Mouse (Mus musculus) forebrain, embryonic 11.5 days (tissue): ENCODE measurements around the gene Slc2a6. TPM values are rescaled to one million over a fixed set of nuclear protein-coding genes. Genes with fewer than 3 reads are reported as not detected.

Experiments
- ATAC-seq: fragments of 200-750 bp; cut with Nextera tagmentation; replicated peaks from 2 replicates; pipeline ENCODE4 v1.8.0; 2017; ENCODE audit warnings: moderate TSS enrichment; ENCODE audit not compliant: low FRiP score
- DNase-seq: peaks from one replicate; pipeline ENCODE4 v3.0.0-alpha.2; 2017; ENCODE audit warnings: low spot score
- H3K27ac ChIP-seq: fragments of 300-500 bp; sonication (generic); 2 replicates; pipeline ENCODE4 v1.5.1; 2014; ENCODE audit warnings: low read depth, low read length
- H3K27me3 ChIP-seq: fragments of 300-500 bp; sonication (generic); 2 replicates; pipeline ENCODE4 v1.6.1; 2014; ENCODE audit warnings: mild to moderate bottlenecking, low read length, mixed read lengths; ENCODE audit not compliant: control insufficient read depth, insufficient read depth
- H3K36me3 ChIP-seq: fragments of 300-500 bp; sonication (generic); 2 replicates; pipeline ENCODE4 v1.6.1; 2014; ENCODE audit warnings: mild to moderate bottlenecking, low read length, moderate library complexity, mixed read lengths; ENCODE audit not compliant: control insufficient read depth, insufficient read depth
- H3K4me1 ChIP-seq: fragments of 300-500 bp; sonication (generic); replicated peaks from 2 replicates; pipeline ENCODE4 v1.6.1; 2014; ENCODE audit warnings: low read length, mixed read lengths; ENCODE audit not compliant: control insufficient read depth, insufficient read depth
- H3K4me2 ChIP-seq: fragments of 300-500 bp; sonication (generic); 2 replicates; pipeline ENCODE4 v1.6.1; 2014; ENCODE audit warnings: low read depth, mild to moderate bottlenecking, low read length, moderate library complexity, mixed read lengths; ENCODE audit not compliant: severe bottlenecking
- H3K4me3 ChIP-seq: fragments of 300-500 bp; sonication (generic); 2 replicates; pipeline ENCODE4 v1.5.1; 2014; ENCODE audit warnings: low read depth, low read length
- H3K9ac ChIP-seq: fragments of 300-500 bp; sonication (generic); 2 replicates; pipeline ENCODE4 v1.6.1; 2014; ENCODE audit warnings: low read length
- H3K9me3 ChIP-seq: fragments of 300-500 bp; sonication (generic); 2 replicates; pipeline ENCODE4 v1.6.1; 2016; ENCODE audit warnings: low read length, mixed read lengths; ENCODE audit not compliant: control insufficient read depth
- WGBS: fragments of 180-500 bp; shearing (Covaris S2); extraction: QIAGEN DNeasy Blood & Tissue Kit; methylation state at CpG from one replicate; pipeline ENCODE4 v1.1.7; 2014; 5-methylcytosine and 5-hydroxymethylcytosine counted together
- polyA plus RNA-seq: library from polyadenylated mRNA; unstranded; fragments of >200 nt; fragmentation: Nextera tagmentation; extraction: Ambion mirVana; gene quantifications from 2 replicates; pipeline ENCODE4 v1.2.1, GENCODE M21; 2014

The Slc2a6 gene
- polyA plus RNA-seq, 1 experiment from 2014 or later = 1.3 TPM

DNA sequence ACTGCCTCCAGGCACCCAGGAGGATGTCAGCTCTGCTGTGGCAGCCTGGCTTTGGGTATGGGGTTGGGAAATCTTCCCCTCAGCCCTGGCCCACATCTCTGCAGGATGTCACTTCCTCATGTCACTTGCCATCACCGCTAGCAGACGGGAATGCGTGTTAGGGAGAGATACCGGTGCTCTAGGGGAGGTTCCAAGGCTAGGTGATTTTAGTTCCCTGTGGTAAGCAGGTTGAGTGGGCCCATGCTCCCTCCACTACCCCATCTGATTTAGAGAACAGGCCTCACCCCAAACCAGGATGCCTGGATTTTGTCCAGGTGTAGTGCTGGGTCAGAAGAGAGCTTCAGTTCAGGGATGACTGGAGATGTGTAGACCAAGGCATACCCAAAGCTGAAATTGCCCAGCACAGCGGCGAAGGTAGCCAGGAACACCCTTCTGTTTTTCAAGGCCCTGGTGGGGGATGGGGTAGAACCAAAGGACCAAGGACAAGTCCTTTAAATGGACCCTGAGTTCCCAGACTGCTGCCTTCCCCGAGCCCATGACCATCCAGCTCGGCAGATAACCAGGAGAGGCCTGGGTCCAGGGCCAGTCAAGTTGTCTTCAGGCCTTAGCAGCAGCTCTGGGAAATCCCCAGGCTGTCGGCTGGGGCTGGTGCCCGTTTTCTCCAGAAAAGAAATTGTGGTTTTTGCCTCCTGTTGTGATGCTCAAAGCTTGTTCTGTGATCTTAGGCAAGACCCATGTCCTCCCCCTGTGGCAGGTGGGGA is 761 bp downstream of the Slc2a6 start:
- H3K36me3 ChIP-seq = no peaks in the 10 kb centered on the region
- H3K9ac ChIP-seq = no peak overlapping the region
- H3K27ac ChIP-seq = no peak overlapping the region
- ATAC-seq (no peak), DNase-seq (no peak)
- 0 out of 2 replicates have a peak, but pooled peaks cover 2% of the 10 kb centered on the region for H3K4me1 ChIP-seq
- H3K4me3 ChIP-seq = peak overlapping the region; percentile 22
- peak overlapping the region; percentile 56 for H3K4me2 ChIP-seq
- WGBS = 72% methylated on average over 10 of the region's 10 CpGs
- no peaks in the 10 kb centered on the region for H3K27me3 ChIP-seq
- H3K9me3 ChIP-seq = no peaks in the 10 kb centered on the region

DNA sequence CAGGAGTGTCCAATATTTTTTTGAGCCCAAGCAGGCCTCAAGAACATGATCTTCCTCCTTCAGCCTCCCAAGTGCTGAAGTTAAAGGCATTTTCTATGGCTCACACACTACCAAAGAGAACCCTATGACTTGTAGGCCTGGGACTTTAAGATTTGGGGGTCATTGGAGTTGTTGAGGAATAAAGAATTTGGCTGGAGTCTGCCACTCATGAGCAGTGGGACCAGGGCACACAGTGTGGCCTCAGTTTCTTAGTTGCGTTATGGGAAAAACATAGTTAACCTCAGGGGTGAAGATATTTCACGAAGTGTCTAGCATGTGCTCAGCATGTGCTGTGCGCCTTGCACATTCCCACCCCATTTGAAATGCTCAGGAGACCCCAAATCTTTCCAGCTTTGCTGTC is 1.5 kb downstream of the Slc2a6 start:
- H3K9me3 ChIP-seq = no peaks in the 10 kb centered on the region
- H3K27me3 ChIP-seq = no peaks in the 10 kb centered on the region
- no peak for DNase-seq
- ATAC-seq = no peak
- H3K9ac ChIP-seq = no peak overlapping the region
- H3K36me3 ChIP-seq = no peaks in the 10 kb centered on the region
- no peak overlapping the region for H3K4me2 ChIP-seq
- H3K27ac ChIP-seq = no peak overlapping the region
- H3K4me3 ChIP-seq = no peak overlapping the region
- 0 out of 2 replicates have a peak, but pooled peaks cover 2% of the 10 kb centered on the region for H3K4me1 ChIP-seq
- WGBS = 94% methylated on average over 3 of the region's 3 CpGs

GRCm38 (mm10) chr2:27025545-27025944 is 2.3 kb downstream of the Slc2a6 start:
- H3K4me3 ChIP-seq = no peak overlapping the region
- H3K36me3 ChIP-seq = no peaks in the 10 kb centered on the region
- no peak overlapping the region for H3K4me2 ChIP-seq
- H3K9me3 ChIP-seq = no peaks in the 10 kb centered on the region
- no peak for DNase-seq
- H3K4me1 ChIP-seq = 0 out of 2 replicates have a peak, but pooled peaks cover 2% of the 10 kb centered on the region
- ATAC-seq = no peak
- H3K9ac ChIP-seq = no peak overlapping the region
- H3K27me3 ChIP-seq = no peaks in the 10 kb centered on the region
- no peak overlapping the region for H3K27ac ChIP-seq
- 85% methylated on average over 3 of the region's 3 CpGs for WGBS

DNA sequence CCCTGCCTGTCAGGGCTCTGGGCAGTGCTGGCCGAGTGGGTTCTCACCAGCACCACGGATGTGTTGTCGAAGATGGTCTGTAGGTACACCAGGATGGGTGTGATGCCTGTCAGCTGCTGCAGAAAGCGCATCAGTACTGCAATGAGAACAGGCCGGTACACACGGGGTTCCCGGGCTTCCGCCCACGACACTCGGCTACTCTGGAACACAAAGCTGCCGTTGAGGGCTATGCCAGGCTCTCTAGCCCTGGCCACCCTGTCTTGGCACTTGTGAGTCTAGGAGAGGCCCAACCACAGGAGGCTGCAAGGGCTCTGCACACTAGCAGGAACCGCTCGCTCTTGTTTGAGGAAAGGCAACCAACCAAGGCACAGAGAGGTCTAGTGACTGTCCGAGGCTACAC is 3.7 kb downstream of the Slc2a6 start:
- no peak for DNase-seq
- no peaks in the 10 kb centered on the region for H3K27me3 ChIP-seq
- no peak for ATAC-seq
- no peak overlapping the region for H3K9ac ChIP-seq
- no peaks in the 10 kb centered on the region for H3K9me3 ChIP-seq
- no peak overlapping the region for H3K4me2 ChIP-seq
- 0 out of 2 replicates have a peak, but pooled peaks cover 2% of the 10 kb centered on the region for H3K4me1 ChIP-seq
- H3K4me3 ChIP-seq = no peak overlapping the region
- no peaks in the 10 kb centered on the region for H3K36me3 ChIP-seq
- WGBS = 88% methylated on average over 14 of the region's 14 CpGs
- no peak overlapping the region for H3K27ac ChIP-seq

DNA sequence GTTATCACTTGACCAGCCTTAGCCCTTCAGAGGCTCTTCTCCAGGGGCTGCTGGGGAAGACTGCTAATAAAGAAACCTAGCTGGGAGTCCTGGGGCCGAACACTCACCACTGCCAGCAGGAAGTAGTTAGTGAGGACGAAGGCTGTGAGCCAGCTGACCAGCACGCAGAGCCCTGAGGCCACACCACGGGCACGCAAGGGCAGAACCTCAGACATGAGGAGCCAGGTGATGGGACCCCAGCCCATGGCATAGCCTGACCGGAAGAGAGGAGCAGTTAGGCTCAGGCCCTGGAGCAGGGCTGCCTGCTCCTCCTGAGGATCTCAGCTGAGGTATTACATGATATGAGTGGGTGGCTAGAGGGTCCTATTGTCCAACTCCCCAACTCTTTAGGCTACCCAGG is 5.2 kb downstream of the Slc2a6 start:
- no peak overlapping the region for H3K4me3 ChIP-seq
- no peaks in the 10 kb centered on the region for H3K27me3 ChIP-seq
- H3K4me1 ChIP-seq = no peaks in the 10 kb centered on the region
- ATAC-seq (no peak), DNase-seq (no peak)
- H3K9ac ChIP-seq = no peak overlapping the region
- 86% methylated on average over 6 of the region's 6 CpGs for WGBS
- no peaks in the 10 kb centered on the region; the same call in 1 of the 2 replicates for H3K36me3 ChIP-seq
- H3K9me3 ChIP-seq = no peaks in the 10 kb centered on the region
- no peak overlapping the region for H3K4me2 ChIP-seq
- H3K27ac ChIP-seq = no peak overlapping the region

GRCm38 (mm10) chr2:27021103-27021502 is 6.7 kb downstream of the Slc2a6 start:
- Histone ChIP-seq H3K4me3 (no peak overlapping the region), H3K36me3 (no peaks in the 10 kb centered on the region; the same call in 1 of the 2 replicates), H3K4me1 (no peaks in the 10 kb centered on the region), H3K9me3 (no peaks in the 10 kb centered on the region), H3K4me2 (no peak overlapping the region), H3K27ac (no peak overlapping the region), H3K9ac (no peak overlapping the region), H3K27me3 (no peaks in the 10 kb centered on the region)
- ATAC-seq (no peak), DNase-seq (no peak)
- WGBS = 83% methylated on average over 1 of the region's 1 CpGs

GRCm38 (mm10) chr2:27019530-27019929 is 8.3 kb downstream of the Slc2a6 start:
- no peak overlapping the region for H3K9ac ChIP-seq
- H3K27me3 ChIP-seq = no peaks in the 10 kb centered on the region
- DNase-seq (no peak), ATAC-seq (no peak)
- H3K4me2 ChIP-seq = no peak overlapping the region
- 85% methylated on average over 2 of the region's 2 CpGs for WGBS
- no peaks in the 10 kb centered on the region for H3K9me3 ChIP-seq
- no peak overlapping the region for H3K4me3 ChIP-seq
- H3K4me1 ChIP-seq = no peaks in the 10 kb centered on the region
- H3K27ac ChIP-seq = no peak overlapping the region
- no peaks in the 10 kb centered on the region; the same call in 1 of the 2 replicates for H3K36me3 ChIP-seq

DNA sequence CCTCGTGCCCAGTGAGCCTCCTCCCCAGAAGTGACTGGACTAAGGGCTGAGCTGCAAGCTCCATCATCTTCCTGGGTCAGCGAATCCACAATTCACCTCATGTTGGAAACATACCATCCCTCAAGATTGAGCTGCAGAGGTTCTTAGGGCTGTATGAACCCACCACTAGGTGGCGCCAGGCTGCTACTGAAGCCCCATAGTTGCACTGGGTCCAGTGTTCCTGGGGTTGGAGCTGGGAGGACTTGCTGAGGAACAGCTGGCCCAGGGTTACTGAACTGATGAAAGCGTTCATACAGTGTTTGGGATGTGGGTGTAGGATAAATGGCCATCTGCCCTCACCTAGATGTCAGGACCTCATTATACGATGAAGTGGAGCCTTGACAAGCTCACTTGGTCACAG is 10.0 kb downstream of the Slc2a6 start:
- Histone ChIP-seq H3K9ac (no peak overlapping the region), H3K36me3 (peaks cover 3% of the 10 kb centered on the region; the same call in 1 of the 2 replicates), H3K9me3 (no peaks in the 10 kb centered on the region), H3K4me3 (no peak overlapping the region), H3K27ac (no peak overlapping the region), H3K4me2 (no peak overlapping the region), H3K4me1 (no peaks in the 10 kb centered on the region), H3K27me3 (no peaks in the 10 kb centered on the region)
- 56% methylated on average over 5 of the region's 5 CpGs for WGBS
- peak; percentile 84 for DNase-seq
- no peak; the same call in 1 of the 2 replicates for ATAC-seq
